Mouse (Mus musculus) gastrocnemius, postnatal 25 days (tissue): ENCODE measurements around the gene Pcyt1b. TPM values are rescaled to one million over a fixed set of nuclear protein-coding genes. Genes with fewer than 3 reads are reported as not detected.

Experiments
- DNase-seq: peaks from one replicate; pipeline ENCODE4 v3.0.0; 2022
- total RNA-seq, 2 experiments: library from RNA; stranded (reverse); gene quantifications; 1 replicate in 1 of 2; 2 replicates in 1 of 2; pipeline ENCODE4 v1.2.3; 2021

Gene Pcyt1b
- total RNA-seq, 2 experiments from 2014 or later: 0.08 to 0.21 TPM

DNA sequence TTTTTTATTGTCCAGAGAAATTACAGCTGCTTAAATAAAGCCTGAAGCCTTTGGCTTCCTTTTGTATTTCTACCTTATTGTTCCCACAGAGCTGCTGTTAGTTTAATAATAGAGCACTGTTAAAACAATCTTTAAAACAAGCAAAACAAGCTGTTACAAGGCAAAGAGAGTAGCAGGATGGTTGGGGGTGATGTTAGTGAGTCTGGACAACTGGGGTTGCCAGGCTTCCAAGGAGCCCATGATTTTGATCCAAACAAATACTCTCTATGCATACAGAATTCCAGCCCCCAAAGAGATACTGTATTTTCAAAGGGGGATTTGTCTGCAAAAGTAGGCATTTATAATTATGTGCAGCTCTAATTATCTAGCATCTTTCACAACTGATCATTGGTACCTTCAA, 77.7 kb downstream of the Pcyt1b start:
- no peak for DNase-seq

DNA sequence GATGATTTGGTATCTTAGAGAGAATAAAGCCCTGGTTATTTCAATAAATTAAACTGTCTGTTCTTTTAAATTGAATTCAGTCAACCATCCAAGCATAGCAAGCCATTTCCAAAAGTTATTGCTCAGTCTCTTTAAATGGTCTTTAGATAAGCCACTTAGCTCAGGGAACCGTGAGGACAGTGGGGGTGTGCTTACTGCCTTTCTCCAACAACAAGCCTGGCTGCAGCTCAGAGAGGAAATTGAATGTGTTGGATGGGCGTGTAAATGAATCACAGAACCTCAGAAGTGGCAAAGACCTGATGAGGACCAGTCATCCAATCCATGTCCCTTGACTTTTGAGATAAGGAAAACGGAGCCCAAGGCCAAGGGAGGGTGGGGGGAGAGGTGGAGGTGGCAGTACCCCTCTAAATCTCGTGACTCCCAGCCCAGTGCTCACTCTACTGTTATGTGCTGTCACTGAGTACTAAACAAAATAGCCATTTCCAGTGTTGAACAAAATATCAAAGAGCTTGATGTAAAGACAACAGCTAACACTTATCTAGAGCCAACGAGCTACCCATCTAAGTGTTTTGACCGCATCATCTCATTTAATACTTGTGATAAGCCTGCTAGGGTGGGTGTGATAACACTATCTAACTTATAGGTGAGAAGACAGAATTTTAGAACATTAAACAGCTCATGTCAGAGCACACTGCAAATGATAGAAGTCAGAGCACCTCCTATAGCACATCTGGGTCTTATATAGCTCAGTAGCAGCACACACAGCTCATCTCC, 78.5 kb downstream of the Pcyt1b start:
- no peak for DNase-seq

DNA sequence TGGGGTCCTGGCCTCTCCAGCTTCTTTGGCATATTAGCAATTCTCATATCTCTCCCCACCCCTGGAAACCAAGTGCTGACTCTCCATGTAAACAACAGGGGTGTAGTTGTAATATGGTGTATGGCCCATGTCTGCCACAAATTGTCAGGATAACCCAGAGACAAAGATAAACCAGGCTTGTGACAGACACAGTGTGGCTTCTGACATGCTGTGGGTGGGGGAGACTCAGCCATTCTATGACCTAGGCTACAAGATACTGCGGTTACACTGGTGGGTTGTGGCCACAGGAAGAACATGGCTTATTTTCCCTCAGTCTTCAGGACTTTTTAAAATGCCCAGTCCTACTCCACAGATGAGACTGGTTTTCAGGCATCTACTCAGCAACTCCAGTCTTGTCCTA, 94.5 kb downstream of the Pcyt1b start:
- no peak for DNase-seq

DNA sequence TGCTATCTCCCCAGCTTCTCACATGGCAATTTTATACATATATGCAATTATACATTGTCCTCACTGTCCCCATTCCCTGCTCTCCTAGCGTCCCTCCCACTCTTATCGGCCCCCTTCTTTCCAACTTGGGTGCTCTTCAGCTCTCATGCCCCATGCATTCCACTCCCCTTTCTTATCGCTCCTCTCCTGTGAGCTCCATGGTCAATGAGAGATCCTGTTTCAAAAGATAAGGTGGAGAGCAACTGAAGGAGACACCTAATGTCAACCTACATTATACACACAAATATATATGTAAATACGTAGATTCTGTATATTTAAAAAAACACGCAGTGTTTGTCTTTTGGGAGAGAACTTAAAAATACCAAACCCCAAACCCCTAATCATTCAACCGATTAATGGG, 95.9 kb downstream of the Pcyt1b start:
- DNase-seq: no peak

DNA sequence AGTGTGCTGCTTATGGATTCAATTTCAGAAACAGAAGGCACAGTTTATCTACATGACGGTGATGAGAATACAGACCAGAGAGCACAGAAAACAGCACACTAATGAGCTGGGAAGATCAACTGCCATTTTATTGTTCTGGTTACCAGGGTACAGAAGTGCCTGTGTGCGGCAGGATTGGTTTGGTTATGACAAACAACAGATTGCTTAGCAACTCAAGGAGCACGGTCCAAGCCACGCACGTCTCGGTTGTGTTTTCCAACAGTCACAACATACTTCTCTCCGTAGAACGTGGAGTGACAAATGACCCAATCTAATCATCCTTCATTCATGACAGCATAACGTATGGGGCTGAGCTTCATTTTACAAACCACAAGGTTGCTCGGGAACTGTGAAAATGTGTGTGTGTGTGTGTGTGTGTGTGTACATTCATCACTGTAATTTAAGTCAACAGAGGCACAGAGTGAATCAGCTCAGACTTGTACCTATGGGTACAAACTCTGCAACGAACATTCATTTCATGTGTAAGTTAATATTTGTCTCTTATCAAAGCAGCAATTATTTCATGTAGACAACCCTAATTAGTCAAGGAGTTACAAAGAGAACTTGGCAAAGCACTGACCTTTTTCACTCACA, 100.7 kb downstream of the Pcyt1b start:
- DNase-seq: no peak

DNA sequence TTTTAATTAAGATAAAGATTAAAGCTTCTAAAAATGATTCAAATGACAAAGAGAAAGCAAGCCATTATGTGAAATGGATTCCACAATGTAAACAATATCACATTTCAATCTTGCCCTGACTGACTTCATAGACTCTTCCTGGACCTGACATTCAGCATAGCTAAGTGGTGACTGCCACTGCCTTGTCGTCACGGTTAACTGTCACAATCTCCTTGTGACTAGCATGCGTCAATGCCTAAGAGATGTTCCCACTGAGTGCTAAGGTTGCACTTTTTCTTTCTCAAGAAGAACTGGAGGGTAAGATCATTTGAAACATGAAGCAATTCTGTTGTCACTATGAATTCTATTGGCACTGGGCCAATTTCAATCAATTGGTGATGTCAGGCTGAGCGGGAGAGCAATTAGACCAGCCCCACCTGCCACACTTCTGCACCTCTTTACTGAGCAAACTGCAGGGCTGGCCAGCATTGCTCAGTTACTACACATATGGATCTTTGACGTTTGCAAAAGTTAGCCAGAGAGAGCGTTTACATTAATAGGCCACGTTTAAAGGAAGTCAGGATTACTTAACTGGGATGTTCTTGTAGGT, 102.3 kb downstream of the Pcyt1b start:
- no peak for DNase-seq

DNA sequence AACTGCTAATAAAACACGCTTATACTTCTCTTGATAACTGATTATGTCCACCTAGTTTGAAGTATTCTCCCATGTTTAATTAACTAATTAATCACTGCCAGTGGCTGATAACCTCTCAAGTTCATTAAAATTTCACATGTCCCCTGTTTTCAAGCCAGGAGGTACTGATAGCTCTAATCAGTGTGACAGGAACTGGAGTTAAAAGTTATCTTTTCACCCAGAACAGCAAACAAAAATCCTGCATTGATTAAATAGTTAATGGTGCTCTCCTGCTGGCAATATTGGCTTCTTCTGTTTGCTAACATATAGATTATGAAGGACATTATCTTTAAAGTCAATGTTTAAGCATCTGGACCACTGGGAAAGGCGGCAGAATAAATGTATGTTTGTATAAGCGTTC, 106.1 kb downstream of the Pcyt1b start:
- DNase-seq: no peak

DNA sequence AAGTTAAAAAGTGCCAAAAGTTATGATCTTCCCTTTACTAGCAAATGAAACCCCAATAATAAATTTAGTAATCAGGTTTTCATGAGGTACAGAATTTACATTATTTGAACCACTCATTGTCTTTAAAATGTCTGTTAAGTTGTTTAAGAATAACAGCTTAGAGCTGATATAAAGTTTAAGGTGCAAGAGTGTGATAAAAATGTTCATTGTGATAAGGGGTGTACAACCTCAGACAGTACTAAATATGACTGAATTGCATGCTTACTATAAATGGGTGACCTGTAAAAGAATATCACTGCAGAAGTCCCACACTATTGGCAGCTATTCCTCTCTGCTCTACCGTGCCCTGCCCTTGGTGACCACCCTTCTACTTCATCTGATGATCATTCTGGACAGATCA, 134.9 kb downstream of the Pcyt1b start:
- DNase-seq: no peak

DNA sequence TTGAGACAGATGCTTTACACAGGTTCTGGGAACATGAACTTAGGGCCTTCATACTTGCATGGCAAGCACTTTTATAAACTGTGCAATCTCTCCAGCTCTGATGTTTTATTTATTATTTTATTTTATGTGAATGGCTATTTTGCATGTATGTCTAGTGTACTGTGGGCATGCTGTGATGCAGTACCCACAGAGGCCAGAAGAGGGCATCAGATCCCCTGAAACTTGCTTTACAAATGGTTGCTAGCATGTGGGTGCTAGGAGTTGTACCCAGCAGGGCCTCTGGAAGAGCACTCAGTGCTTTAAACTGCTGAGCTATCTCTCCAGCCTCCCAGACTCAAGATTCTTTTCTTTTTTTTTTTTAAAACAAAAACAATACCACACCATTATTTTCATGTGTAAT, 138.5 kb downstream of the Pcyt1b start:
- no peak for DNase-seq

Other genes with a start within 250 kb of the Pcyt1b start
- 1 to 10 TPM; 2.5 to 3.1 TPM for gene Pola1, start 22.7 kb upstream of the Pcyt1b start, total RNA-seq
- 1 to 10 TPM; 2.0 to 2.7 TPM for gene Pdk3, start 177.3 kb downstream of the Pcyt1b start, total RNA-seq